19 mouse cellular contexts compared by ENCODE assay signal in genomic region chr10:128702328-128703007, GRCm38 (mm10). TPM values are rescaled to one million over a fixed set of nuclear protein-coding genes. Genes with fewer than 3 reads are reported as not detected.
DNase-seq lines count a peak whose midpoint lies in the region; ATAC-seq lines count a peak whose summit lies in the region.
"Had no signal": no experiment of that assay in that cellular context is flagged by ENCODE, and none has a peak within 500 bp of the region (broad histone marks: within the 10 kb centered on the region; RNA-seq: fewer than 3 reads in every experiment).

No protein-coding gene starts in this region.

- H3K4me2 ChIP-seq in liver, embryonic 15.5 days = peak overlapping the region; percentile 75
- no peak overlapping the region for H3K4me2 ChIP-seq in forebrain, embryonic 16.5 days (ENCODE audit: low read length)
- H3K4me2 ChIP-seq: hindbrain, embryonic 12.5 days; midbrain, embryonic 15.5 days had no signal

- peak overlapping the region; percentile 39 for H3K4me3 ChIP-seq in erythroblast, embryonic 14.5 days (replicated peaks)
- H3K4me3 ChIP-seq in liver, embryonic 15.5 days (replicated peaks) = no peak overlapping the region
- no peak overlapping the region for H3K4me3 ChIP-seq in forebrain, embryonic 16.5 days (replicated peaks; ENCODE audit: low read length)
- H3K4me3 ChIP-seq: hindbrain, embryonic 12.5 days; midbrain, embryonic 15.5 days; neural tube, embryonic 13.5 days had no signal

- DNase-seq in ovary, postnatal 36 days (ENCODE audit: low spot score) = peak; percentile 38
- DNase-seq in ovary, postnatal 14 days (ENCODE audit: low spot score) = no peak
- peak; percentile 31 for DNase-seq in yolk sac, embryonic 10.5 days (ENCODE audit: low spot score)
- DNase-seq in c-Kit-positive CD71-positive TER-119-positive erythroid progenitor cells, embryonic 14.5 days (ENCODE audit: low spot score) = no peak
- DNase-seq: cerebellum, postnatal 25 days; kidney, adult 11 months; kidney, postnatal 36 days; lung, postnatal 36 days; thymus, adult 2 months had no signal

- no peaks in the 10 kb centered on the region for H3K27me3 ChIP-seq in erythroblast, embryonic 14.5 days (ENCODE audit: control insufficient read depth)
- no peaks in the 10 kb centered on the region for H3K27me3 ChIP-seq in liver, embryonic 15.5 days
- no peaks in the 10 kb centered on the region for H3K27me3 ChIP-seq in forebrain, embryonic 16.5 days (replicated peaks; ENCODE audit: control insufficient read depth, insufficient read depth, low read length)
- H3K27me3 ChIP-seq: embryonic facial prominence, embryonic 13.5 days; midbrain, embryonic 15.5 days; neural tube, embryonic 13.5 days had no signal

- WGBS in liver, embryonic 15.5 days (ENCODE audit: insufficient replicate concordance) = 52% methylated on average over 6 of the region's 6 CpGs
- 77% methylated on average over 6 of the region's 6 CpGs for WGBS in forebrain, embryonic 16.5 days

- no peaks in the 10 kb centered on the region for H3K9me3 ChIP-seq in erythroblast, embryonic 14.5 days (ENCODE audit: control insufficient read depth, low read length)
- H3K9me3 ChIP-seq in liver, embryonic 15.5 days (replicated peaks) = no peaks in the 10 kb centered on the region
- no peaks in the 10 kb centered on the region for H3K9me3 ChIP-seq in forebrain, embryonic 16.5 days (ENCODE audit: control insufficient read depth, low read length)
- H3K9me3 ChIP-seq: embryonic facial prominence, embryonic 13.5 days; hindbrain, embryonic 12.5 days; midbrain, embryonic 15.5 days; neural tube, embryonic 13.5 days had no signal

- ATAC-seq in erythroblast, adult 5-6 weeks (replicated peaks; ENCODE audit: low FRiP score, poor library complexity, severe bottlenecking) = no peak
- ATAC-seq in liver, embryonic 15.5 days (ENCODE audit: insufficient read depth) = no peak
- no peak for ATAC-seq in forebrain, embryonic 16.5 days
- ATAC-seq: activated CD4-positive, CD25-positive, alpha-beta regulatory T cell, adult 4 months; forebrain, embryonic 14.5 days; midbrain, embryonic 15.5 days had no signal

- H3K36me3 ChIP-seq in erythroblast, embryonic 14.5 days (ENCODE audit: control insufficient read depth) = peaks cover 60% of the 10 kb centered on the region
- peaks cover 58% of the 10 kb centered on the region for H3K36me3 ChIP-seq in liver, embryonic 15.5 days (replicated peaks)
- H3K36me3 ChIP-seq in forebrain, embryonic 16.5 days (ENCODE audit: control insufficient read depth, insufficient read depth) = no peaks in the 10 kb centered on the region
- H3K36me3 ChIP-seq: midbrain, embryonic 15.5 days had no signal

- H3K27ac ChIP-seq in liver, embryonic 15.5 days (replicated peaks) = 0 out of 2 replicates have a peak overlapping the region, but pooled peaks have one; percentile 16
- no peak overlapping the region for H3K27ac ChIP-seq in forebrain, embryonic 16.5 days (ENCODE audit: low read length)
- H3K27ac ChIP-seq: embryonic facial prominence, embryonic 13.5 days; hindbrain, embryonic 12.5 days; midbrain, embryonic 15.5 days; neural tube, embryonic 13.5 days had no signal

- no peak overlapping the region for H3K9ac ChIP-seq in liver, embryonic 15.5 days
- H3K9ac ChIP-seq in forebrain, embryonic 16.5 days (replicated peaks; ENCODE audit: low read depth, low read length) = no peak overlapping the region
- H3K9ac ChIP-seq: embryonic facial prominence, embryonic 13.5 days; hindbrain, embryonic 12.5 days; midbrain, embryonic 15.5 days; neural tube, embryonic 13.5 days had no signal

- peaks cover 62% of the 10 kb centered on the region for H3K4me1 ChIP-seq in erythroblast, embryonic 14.5 days (ENCODE audit: control insufficient read depth)
- H3K4me1 ChIP-seq in liver, embryonic 15.5 days (replicated peaks) = peaks cover 62% of the 10 kb centered on the region
- peaks cover 16% of the 10 kb centered on the region for H3K4me1 ChIP-seq in forebrain, embryonic 16.5 days (replicated peaks; ENCODE audit: control insufficient read depth, insufficient read depth, low read length)

RNA-seq across cellular contexts. Expression of gene Pmel, which starts 1.5 kb away (rescaled TPM):
- polyA plus RNA-seq in erythroblast, embryonic 14.5 days (2012) = not detected in 2 replicates
- total RNA-seq in erythroblast, adult 5-6 weeks (2015; ENCODE audit: low replicate concordance) = not detected in 2 replicates
- not detected in 2 replicates for total RNA-seq in erythroblast, adult 5-6 weeks (2017; ENCODE audit: low replicate concordance)
- polyA plus RNA-seq in liver, embryonic 15.5 days (2015; fragmentation: Nextera tagmentation; extraction: Ambion mirVana) = 0.60 and 0.68 TPM in 2 replicates
- polyA plus RNA-seq in forebrain, embryonic 16.5 days (2015; fragmentation: Nextera tagmentation; extraction: Ambion mirVana) = 0.14 and 0.25 TPM in 2 replicates

RNA-seq across cellular contexts. Expression of gene Cdk2, which starts 2.4 kb away (rescaled TPM):
- polyA plus RNA-seq in erythroblast, embryonic 14.5 days (2012) = 2.3 and 2.6 TPM in 2 replicates
- total RNA-seq in erythroblast, adult 5-6 weeks (2015; ENCODE audit: low replicate concordance) = 29.8 and 37.2 TPM in 2 replicates
- total RNA-seq in erythroblast, adult 5-6 weeks (2017; ENCODE audit: low replicate concordance) = 21.0 and 34.3 TPM in 2 replicates
- 53.7 and 56.6 TPM in 2 replicates for polyA plus RNA-seq in liver, embryonic 15.5 days (2015; fragmentation: Nextera tagmentation; extraction: Ambion mirVana)
- polyA plus RNA-seq in forebrain, embryonic 16.5 days (2015; fragmentation: Nextera tagmentation; extraction: Ambion mirVana) = 29.7 and 37.8 TPM in 2 replicates

RNA-seq across cellular contexts. Expression of gene Rab5b, which starts 6.4 kb away (rescaled TPM):
- 1.1 and 1.2 TPM in 2 replicates for polyA plus RNA-seq in erythroblast, embryonic 14.5 days (2012)
- total RNA-seq in erythroblast, adult 5-6 weeks (2015; ENCODE audit: low replicate concordance) = 26.9 and 42.2 TPM in 2 replicates
- total RNA-seq in erythroblast, adult 5-6 weeks (2017; ENCODE audit: low replicate concordance) = 64.8 and 71.7 TPM in 2 replicates
- 33.5 and 36.7 TPM in 2 replicates for polyA plus RNA-seq in liver, embryonic 15.5 days (2015; fragmentation: Nextera tagmentation; extraction: Ambion mirVana)
- polyA plus RNA-seq in forebrain, embryonic 16.5 days (2015; fragmentation: Nextera tagmentation; extraction: Ambion mirVana) = 128 and 131 TPM in 2 replicates

RNA-seq across cellular contexts. Expression of gene Suox, which starts 28.6 kb away (rescaled TPM):
- polyA plus RNA-seq in erythroblast, embryonic 14.5 days (2012) = 0.04 and 0.14 TPM in 2 replicates
- 3.1 and 7.5 TPM in 2 replicates for total RNA-seq in erythroblast, adult 5-6 weeks (2015; ENCODE audit: low replicate concordance)
- 8.4 and 11.3 TPM in 2 replicates for total RNA-seq in erythroblast, adult 5-6 weeks (2017; ENCODE audit: low replicate concordance)
- polyA plus RNA-seq in liver, embryonic 15.5 days (2015; fragmentation: Nextera tagmentation; extraction: Ambion mirVana) = 14.3 and 14.7 TPM in 2 replicates
- polyA plus RNA-seq in forebrain, embryonic 16.5 days (2015; fragmentation: Nextera tagmentation; extraction: Ambion mirVana) = 11.2 and 12.7 TPM in 2 replicates

RNA-seq across cellular contexts. Expression of gene Dgka, which starts 42.2 kb away (rescaled TPM):
- 0.02 and 0.03 TPM in 2 replicates for polyA plus RNA-seq in erythroblast, embryonic 14.5 days (2012)
- total RNA-seq in erythroblast, adult 5-6 weeks (2015; ENCODE audit: low replicate concordance) = 8.2 and 13.4 TPM in 2 replicates
- total RNA-seq in erythroblast, adult 5-6 weeks (2017; ENCODE audit: low replicate concordance) = 2.9 and 4.7 TPM in 2 replicates
- 2.4 and 3.0 TPM in 2 replicates for polyA plus RNA-seq in liver, embryonic 15.5 days (2015; fragmentation: Nextera tagmentation; extraction: Ambion mirVana)
- polyA plus RNA-seq in forebrain, embryonic 16.5 days (2015; fragmentation: Nextera tagmentation; extraction: Ambion mirVana) = 4.6 and 5.1 TPM in 2 replicates

Comparison
In these comparisons a context has a peak if more than half of its experiments do, and no peak if none do; other contexts are left out.
1. DNase-seq: peak in ovary, postnatal 36 days (single experiment) and yolk sac, embryonic 10.5 days (single experiment); none in ovary, postnatal 14 days (single experiment) and c-Kit-positive CD71-positive TER-119-positive erythroid progenitor cells, embryonic 14.5 days (single experiment).
2. RNA of gene Rab5b, which starts 6.4 kb away (polyA plus RNA-seq): 128 to 131 TPM in forebrain, embryonic 16.5 days and 33.5 to 36.7 TPM in liver, embryonic 15.5 days; 1.1 to 1.2 TPM in erythroblast, embryonic 14.5 days; every median in the first group is over 10 times any median in the second.